Mouse (Mus musculus): ENCODE results near the gene Mdh1b. TPM values are rescaled to one million over a fixed set of nuclear protein-coding genes. Genes with fewer than 3 reads are reported as not detected.

Gene Mdh1b
- not detected for polyA plus RNA-seq (2015; fragmentation: Illumina TruSeq; extraction: RNeasy Lipid Tissue Mini Kit (QIAGEN cat#74804); ENCODE audit: insufficient read depth, low replicate concordance)

GRCm38 (mm10) chr1:63730240-63730771, at the start of gene Mdh1b, which contains the start of gene Fastkd2:
Mdh1b (minus strand) TSS chr1:63730318.
Fastkd2 (plus strand) TSS chr1:63730614.

DNA sequence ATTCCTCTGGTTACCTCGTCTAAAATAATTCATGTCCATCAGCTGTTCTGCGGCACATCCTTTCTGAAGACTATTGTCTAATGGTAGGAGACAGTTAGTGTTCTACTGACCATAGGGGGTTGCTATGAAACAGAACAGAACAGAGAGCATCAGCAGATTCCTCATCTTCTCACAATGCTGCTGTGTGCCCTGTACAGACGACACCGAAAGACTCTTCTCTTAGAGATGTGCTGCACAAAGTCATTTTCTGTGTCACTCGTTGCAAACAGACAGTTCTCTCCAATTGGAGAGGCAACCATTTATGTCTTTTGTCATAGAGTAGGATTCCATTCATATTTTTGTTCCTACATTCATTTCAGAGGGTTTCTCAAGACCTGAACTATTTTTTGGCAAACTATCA, 39.0 kb upstream of the Mdh1b start, which contains the start of gene 4933402D24Rik:
4933402D24Rik (minus strand) TSS at position 101 of the 400 bp plus-strand sequence.

GRCm38 (mm10) chr1:63686827-63687226, 43.3 kb downstream of the Mdh1b start, which contains the start of gene Dytn:
Dytn (minus strand) TSS chr1:63686927.

Other genes starting within 250 kb of the Mdh1b start
- not detected for gene Gm39653, start 114.3 kb downstream of the Mdh1b start, polyA plus RNA-seq (2015; fragmentation: Illumina TruSeq; extraction: RNeasy Lipid Tissue Mini Kit (QIAGEN cat#74804); ENCODE audit: insufficient read depth, low replicate concordance)
- not detected for gene Dytn, start 43.4 kb downstream of the Mdh1b start, polyA plus RNA-seq (2015; fragmentation: Illumina TruSeq; extraction: RNeasy Lipid Tissue Mini Kit (QIAGEN cat#74804); ENCODE audit: insufficient read depth, low replicate concordance)
- gene Fastkd2, start 296 bp upstream of the Mdh1b start, polyA plus RNA-seq (2015; fragmentation: Illumina TruSeq; extraction: RNeasy Lipid Tissue Mini Kit (QIAGEN cat#74804); ENCODE audit: insufficient read depth, low replicate concordance), result 43.6 TPM
- not detected for gene 4933402D24Rik, start 38.9 kb upstream of the Mdh1b start, polyA plus RNA-seq (2015; fragmentation: Illumina TruSeq; extraction: RNeasy Lipid Tissue Mini Kit (QIAGEN cat#74804); ENCODE audit: insufficient read depth, low replicate concordance)